Mouse (Mus musculus) kidney, postnatal 4 days (tissue): Measurements from ENCODE around the gene Plch2.
"Not testable (repeated sequence)": the region's sequence is repeated elsewhere in the genome, so short reads cannot be mapped to it uniquely, and the experiment has no call there.

Source experiments
- DNase-seq, 2 experiments: peaks; one replicate each; pipeline ENCODE4 v3.0.0; 2021; ENCODE audit warnings: mixed read lengths in 2 of 2

Gene Plch2

DNA sequence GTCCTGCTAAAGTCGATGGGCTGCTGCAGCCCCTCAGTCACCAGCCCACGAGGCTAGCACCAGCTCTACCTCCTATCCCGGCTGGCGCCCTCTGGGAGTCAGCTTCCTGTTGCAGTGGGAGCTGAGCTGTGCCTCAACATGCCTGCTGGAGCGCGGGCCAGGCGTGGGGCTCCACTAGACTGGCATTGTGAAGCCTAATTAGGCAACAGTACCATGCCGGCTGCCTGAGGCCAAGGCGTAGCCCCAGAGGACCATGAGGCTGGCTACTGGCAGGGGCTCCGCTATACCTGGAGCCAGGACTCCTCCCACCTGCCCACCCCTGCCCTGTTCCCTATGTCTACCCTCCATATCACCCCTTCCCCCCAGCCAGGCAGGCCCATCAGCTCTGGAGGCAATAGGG, at the start of gene Plch2:
TSS of gene Plch2 (minus strand) at position 61 of the 400 bp plus-strand sequence.
- no peak for DNase-seq

DNA sequence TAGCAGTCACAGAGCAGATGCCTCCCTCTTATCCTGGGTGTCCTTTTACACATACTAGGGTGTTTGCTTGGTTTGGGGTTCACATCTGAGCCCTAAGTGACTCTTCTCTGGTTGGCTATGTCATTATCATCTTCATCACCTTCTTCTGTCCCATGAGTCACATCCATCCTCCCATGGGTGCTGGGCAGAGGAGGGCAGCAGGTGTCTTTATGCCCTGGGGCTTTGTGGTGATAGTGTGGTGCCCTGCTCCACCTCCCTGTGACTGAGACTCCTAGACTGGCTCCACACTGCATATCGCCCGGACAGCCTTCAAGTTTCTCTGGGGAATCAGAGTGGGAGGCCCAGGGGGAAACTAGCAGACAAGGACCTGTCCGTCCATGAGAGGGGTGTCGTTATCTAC, 42.0 kb upstream of the Plch2 start:
- no peak for DNase-seq

DNA sequence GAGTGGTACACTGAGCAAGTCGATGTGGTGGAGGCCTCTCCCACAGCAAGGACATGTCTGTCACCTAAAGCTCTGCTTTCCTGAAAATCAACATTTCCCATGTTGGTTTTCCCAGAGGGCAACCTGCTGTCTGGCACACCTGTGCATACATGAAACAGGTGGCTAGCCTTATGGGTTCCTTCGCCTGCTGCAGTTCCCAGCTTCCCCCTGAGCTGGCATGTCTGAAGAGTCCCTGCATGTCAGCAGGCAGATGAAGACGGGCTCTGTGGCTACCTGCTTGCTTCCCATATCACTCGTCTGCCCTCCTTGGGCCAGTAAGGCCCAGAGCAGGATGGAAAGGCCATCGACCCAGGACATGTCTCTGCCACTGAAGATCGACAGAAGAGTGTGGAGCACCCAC, 40.9 kb upstream of the Plch2 start:
- DNase-seq, result no peak

DNA sequence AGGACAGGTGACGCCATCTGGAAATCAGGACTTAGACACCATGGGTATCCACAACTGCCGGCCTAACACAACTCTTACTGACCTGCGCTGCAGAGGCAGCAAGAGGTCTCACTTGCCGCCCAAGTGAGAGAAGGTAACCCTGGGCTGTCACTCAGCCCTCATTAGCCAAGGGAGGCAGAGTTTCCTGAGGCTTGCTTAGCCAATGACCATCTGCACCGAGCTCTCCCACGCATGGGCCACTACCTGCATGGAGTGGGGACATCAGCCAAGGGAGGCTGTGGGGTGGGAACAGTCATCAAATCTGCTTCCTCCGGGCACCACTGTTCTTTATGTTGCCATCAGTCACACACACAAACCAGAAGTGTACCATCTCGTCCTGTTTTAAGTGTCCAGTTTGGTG, 39.4 kb upstream of the Plch2 start:
- no peak for DNase-seq

DNA sequence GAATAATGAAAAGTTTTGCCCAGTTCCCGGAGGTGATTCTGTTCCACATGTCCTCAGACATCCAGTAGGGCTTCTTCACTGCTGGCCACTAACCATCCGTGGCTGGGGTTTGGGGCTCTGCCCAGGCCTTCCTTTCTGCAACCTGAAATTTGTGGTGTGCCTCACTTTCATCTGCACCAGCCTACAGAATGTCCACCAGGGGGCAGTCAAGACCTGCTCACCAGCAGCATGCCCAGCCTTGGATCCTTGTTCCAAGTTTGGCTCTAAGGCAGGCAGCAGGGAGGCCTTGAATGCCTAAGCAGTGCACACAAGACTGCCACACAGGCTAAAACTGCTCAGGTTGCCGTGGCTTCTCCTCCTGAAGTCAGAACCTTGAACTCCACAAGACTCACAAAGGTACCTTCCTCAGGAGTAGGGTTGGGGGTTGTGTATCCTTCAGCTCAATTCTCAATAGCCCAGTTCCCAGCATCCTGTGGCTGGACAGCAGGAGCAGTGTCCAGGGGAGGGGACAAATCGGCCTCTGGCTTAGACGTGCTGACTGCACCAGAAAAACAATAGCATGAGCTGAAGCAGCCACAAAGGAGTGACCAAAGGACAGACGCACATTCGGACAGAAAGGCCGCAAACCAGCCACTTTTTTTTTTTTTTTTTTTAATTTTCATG, 38.8 kb upstream of the Plch2 start:
- peak; percentile 88 to 92 for DNase-seq

DNA sequence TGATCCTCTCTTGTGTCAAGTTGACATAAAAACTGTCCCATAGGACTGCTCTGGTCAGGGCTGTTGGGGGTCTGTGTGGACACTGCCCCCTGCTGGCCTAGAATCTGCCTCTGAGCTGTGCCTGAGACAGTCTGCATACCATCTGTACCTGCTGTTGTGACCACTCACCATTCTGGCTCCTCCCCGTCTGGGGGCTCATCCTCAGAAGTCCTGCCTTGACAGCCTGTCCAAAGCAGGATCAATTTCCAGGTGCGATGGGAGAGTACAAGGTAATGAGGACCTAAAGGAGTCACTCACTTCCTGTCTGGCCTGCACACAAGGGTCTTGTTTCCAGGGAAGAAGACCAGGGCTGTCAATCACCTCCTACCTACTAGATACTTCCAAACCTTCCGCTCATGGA, 38.0 kb upstream of the Plch2 start:
- peak; percentile 73 to 79 for DNase-seq

DNA sequence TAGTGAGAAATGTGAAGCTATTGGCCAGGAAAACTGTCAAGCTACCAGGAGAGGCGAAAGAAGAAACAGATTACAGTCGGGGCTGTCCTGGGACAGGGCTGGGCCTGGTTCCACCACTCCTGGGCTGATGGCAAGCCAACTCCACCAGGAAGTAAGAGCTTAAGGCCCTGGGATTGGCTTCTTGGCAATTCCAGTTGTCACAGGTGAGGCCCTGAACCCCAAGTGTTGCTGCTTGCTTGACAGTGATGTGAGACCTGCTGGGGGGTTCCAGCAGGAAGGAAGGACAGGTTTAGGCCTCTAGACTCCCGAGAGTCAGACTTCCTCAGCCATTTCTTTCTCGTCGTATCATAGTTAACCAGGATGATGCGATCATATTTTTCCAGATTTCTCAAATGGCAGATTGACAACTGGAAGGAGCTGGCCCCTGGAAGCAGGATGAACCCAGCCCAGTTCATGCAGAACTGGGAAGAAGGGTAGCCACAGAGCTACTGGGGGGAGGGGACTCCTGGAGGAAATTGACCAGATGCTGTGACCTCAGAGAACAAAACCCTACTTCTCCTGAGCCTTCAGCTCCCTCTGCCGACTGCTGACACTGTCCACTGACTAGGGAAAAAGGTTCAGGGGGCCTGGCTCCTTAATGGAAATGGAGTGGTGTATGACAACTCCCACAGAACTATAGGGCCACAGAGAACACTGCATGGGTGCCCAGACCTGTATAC, 37.0 kb upstream of the Plch2 start:
- no peak for DNase-seq

DNA sequence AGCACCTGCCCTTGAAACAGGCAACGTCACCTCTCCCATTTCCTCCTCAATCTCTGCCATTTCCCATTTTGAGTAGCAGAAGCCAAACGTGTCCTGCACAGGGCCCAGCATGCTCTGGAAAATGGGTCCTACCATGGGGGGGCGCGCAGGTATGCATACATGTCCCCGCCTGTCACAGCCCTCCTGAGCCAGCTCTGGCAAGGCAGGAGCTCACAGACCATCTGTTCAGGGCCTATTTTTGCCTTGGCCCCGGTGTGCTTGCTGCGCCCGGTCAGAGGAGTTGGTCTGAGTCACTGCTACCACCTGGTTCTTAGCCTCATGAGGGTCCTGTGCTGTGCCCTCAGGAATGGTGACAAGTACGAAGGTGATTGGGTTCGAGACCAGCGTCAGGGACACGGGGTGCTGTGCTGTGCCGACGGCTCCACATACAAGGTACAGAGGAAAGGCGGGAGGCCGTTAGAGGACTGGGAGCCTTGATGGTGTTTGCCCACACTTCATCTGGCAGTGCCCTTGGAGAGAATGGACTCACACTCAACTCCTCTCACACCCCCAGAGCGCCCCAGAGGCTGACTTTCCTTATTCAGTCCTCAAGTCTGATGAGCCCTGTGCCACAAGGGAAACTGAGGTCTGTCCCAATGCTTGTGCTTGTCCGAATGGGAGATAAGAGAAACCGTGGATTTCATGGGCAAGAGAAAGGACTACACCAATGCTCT, 36.3 kb upstream of the Plch2 start:
- no peak for DNase-seq

DNA sequence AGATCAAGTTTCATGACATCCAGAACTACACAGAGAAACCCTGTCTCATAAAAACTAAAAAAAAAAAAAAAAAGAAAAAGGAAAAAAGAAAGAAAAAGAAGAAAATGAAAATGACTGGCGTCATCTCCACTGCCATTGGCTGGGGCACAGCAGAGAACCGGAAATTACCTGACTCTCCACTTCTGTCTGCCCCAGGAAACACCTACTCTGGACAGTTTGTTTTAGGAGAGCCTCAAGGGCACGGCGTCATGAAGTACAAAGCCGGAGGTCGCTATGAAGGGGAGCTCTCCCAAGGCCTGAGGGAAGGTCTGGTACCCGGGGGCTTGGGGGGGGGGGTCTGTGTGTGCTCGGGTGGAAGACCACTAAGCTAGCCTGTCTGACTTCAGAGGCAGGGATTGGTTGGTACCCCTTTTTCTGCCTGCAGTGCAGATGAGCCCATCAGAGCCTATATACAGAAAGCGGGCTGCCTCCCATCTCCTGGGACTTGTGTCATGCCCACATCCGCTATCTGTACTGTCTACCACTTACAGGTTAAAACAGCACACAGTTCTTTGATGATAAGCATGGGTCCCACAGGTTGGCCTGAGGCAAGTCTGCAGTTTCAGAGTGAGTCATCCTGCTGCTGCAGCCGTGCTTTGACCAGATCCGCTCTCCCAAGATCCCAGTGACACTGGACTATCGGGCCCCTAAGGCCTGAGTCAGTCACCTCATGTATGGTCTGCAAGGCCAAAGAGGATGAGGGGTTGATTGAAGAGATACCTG, 34.3 kb upstream of the Plch2 start:
- DNase-seq, result no peak

DNA sequence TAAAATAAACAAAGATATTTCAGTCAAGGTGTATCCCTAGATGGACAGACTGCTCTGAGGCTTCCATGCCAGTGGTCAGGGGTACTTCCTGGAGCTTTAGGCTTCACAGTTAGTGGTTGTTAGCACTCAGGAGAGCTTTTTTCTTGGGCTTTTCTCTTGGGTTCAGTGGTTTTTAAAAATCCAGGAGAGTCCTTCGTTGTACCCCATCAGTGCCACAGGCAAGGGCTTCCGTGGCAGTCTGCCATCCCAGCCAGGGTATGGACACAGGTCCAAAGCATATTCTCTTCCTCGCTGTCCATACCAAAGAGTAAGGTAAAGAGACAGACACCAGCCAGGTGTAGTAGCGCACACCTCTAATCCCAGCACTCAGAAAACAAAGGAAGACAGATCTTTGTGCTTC, 33.6 kb upstream of the Plch2 start:
- DNase-seq, result no peak

DNA sequence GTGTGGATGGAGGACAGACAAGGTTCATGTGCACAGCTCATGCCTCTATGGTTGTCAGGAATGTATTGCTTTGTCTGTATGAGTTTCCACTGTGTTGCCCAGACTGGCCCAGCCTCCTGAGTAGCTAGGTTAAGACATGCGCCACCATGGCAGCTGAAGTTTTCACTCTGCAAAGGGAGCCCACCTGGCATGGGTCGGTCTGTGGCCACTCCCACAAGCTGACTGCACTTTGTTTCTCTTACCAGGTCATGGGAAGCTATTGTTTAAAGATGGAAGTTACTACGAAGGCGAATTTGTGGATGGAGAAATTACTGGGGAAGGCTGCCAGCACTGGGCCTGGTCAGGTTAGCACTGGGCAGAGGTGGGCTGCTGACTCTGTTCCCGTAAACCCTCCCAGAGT, 32.7 kb upstream of the Plch2 start:
- DNase-seq, result no peak

DNA sequence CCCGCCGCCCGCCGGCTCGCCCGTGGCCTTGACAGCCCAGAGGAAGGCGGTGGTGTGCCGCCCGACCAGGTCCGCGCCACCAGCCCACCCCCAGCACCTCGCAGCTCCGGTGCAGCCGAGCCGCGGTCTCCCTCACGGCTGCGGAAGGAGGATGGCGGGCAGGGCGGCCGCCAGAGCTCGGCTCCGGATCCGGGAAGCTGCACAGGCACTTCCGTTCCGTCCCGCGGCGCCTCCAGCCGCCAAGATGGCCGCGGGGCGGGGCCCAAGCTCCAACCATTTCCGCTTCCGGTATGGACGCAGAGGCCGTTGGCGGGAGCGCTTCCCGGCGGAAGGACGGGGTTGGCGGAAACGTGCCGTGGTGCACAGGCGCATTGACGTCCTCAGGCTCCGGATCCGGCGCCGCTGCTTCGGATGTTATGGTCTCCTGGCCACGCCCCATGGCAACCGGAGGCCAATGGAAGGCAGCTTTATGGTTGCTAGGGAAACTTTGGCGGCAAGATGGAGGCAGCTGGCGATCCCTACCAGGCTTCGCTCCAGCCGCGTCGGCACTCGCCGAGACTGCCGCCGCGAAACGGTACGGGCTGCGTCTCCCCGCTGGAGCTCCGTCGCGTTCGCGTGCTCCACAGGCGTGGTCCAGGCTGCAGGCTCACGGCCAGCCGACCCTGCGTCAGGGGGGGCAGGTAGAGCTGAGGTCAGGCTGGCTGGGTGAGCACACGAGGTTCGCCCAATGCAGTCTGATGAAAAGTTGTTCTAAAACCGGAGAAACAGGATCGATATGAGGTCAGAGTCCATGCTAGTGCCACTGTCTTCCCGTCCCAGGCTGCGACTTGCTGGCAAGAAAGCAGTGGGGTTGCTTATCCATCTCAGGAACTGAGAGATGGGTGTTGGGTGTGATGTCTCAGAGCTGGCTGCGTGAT, 29.8 kb upstream of the Plch2 start, which contains the start of the genes Rer1 and Morn1:
TSS of gene Rer1 (minus strand) at position 275 of the 917 bp plus-strand sequence.
TSS of gene Morn1 (plus strand) at position 470 of the 917 bp plus-strand sequence.
- peak; percentile 100 for DNase-seq

DNA sequence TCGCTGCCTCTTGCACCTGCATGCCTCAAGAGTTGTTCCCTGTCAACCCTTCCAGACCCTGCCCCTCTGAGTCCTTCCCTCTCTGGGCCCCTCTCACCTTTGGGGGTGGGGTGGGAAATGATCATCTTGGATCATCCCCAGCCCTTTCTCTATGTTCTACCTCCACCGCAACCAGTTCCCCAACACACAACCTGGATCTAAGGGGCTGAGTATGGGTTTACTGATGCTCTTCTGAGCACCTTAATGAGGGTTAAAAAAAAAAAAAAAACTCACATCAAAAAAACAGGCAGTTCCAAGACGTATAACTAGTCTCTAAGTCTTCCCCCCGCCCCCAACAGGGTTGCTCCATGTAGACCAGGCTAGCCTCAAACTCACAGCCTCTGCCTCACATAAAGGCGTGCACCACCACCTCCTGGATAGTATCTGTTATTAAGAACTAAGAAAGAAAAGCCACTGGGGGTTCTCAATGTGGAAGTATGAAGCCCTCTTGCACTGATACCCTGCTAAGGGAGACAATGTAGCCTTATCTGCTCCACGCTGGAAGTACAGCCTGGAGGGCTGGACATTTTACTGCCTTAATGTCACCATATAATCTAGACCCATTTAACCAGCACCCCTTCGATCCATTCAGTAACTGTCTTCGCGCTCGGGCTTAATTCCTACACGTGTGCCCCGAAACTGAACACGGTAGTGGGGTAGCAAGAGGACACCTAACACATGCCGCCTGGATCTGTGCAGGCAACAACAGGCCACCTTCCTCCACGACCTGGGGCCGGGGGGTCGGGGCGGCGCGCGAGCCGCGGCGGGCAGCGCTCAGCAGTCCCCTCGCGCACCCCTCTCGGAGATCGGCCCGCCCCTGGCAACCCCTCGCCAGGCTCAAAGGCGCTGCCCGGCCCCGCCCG, 28.9 kb upstream of the Plch2 start:
- DNase-seq, result peak in 1 of 2 experiments; percentile 17

DNA sequence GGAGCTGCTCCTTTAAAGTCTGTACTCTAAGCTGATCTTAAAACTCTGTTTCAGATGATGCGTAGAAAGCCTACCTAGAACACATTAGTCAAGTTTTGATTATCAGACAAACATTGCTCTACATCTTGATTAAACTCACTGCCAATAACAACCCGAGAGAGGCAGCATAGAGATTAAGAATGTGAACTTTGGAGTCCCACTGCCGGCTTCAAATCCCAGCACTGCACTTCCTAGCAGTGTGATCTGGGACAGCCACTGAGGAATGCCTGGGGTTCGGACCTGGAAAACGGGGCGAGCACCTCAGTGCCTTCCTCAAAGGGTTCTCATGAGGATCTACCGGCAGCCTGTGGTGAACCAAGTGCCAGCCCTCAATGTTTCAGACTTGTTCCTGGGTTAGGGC, 27.8 kb upstream of the Plch2 start:
- DNase-seq, result no peak

DNA sequence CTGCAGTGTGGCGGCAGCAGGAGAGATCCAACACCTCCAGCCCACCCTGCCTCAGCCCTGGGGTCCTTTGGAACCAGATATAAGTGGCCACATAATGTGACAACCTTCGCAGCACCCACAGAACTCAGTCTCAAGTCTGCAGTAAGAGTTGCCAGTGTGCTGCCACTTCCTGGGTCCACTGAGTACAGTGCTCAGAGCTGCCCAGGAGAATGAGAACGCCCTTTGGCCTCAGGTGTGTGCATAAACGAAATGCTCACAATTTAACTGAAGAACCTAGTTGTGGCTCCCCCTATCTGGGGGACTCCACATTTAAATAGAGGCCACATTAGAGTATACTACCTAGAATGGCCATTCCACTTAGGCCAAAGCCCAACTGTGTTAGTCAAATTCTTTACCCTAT, 27.0 kb upstream of the Plch2 start:
- DNase-seq, result peak in 1 of 2 experiments; percentile 19

DNA sequence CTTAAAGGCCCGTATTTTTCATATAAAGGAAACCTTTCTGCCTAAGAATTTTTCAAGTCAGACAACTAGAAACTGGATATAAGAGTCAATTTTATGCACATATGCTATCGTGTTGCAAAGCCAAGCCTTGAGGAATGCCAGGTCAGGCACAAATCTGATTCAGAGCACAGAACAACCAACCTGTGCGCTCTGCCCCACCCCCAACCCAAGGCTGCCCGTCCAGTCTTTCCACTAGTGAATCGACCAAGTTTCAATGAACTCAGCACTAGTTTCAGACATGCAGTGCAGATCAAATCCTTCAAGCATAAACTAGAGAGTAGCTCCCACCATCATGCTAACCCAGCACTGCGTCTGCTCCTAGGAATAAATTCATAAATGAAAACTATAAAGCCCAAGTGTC, 23.1 kb upstream of the Plch2 start:
- peak; percentile 54 to 59 for DNase-seq

DNA sequence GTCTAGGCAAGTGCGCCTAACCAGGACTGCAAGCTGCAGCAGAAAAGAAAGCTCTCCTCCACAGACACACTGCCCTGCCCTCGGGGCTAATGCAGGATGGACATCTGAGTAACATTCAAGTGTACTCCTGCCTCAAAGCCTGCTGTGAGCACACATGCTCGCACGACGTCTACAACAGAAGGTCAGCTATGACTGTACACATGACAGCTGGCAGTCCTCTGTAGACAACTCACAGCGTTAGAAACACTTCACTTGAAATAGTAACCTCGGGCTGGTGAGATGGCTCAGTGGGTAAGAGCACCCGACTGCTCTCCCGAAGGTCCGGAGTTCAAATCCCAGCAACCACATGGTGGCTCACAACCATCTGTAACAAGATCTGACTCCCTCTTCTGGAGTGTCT, 22.2 kb upstream of the Plch2 start:
- DNase-seq, result not testable (repeated sequence)

DNA sequence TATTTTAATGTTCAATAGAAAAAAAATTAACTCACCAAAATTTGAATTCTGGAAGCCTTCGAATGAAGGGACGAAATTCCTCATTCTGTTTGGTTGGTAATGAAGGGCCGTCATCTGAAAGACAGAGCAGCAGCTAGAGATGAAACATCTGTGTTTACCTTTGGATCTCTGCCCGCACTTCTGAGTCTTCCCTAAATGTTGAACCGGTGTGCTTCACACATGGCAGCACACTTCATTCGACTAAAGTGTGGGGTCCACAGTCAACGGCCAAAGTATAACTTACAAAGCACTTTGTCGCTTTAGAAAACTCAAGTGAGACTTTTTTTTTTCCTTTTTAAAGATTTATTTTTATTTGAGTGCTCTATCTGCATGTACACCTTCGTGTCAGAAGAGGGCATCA, 20.1 kb upstream of the Plch2 start:
- no peak for DNase-seq

DNA sequence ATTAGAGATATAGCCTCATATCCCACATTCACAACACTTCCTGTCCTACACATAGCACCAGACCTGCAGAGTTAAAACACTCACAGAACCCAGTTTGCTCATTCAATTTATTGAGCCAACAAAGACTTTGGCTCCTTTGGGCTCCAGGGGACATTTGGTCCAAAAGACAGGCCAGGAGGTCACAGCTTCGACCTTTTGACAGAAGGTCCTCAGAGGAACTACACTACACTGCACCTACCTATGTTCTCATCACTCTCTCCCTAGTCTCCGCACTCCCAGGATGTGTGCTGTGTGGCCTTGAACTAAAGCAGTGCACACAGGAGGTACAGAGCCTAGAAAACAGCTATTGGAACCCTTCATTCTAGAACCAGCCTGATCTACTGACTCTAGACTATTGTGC, 19.2 kb upstream of the Plch2 start:
- no peak for DNase-seq

DNA sequence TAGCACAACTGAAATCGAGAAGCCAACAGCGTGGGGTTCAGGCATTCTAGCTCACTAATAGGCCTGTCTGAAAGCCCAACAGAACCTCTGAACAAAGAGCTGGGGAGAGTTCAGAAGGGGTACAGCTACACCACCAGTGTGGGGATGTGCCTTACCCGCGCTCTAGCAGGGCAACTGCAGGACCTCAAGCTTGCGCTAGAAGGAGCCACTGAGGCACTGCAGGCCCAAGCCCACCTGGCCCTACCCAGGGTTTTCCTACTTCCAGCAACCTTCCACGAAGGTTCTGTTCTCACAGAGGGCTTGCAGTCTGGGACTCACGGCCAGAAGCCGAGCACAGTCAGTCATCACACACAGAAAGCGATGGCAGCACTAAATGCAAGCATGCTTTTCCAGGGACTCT, 18.6 kb upstream of the Plch2 start:
- no peak for DNase-seq

DNA sequence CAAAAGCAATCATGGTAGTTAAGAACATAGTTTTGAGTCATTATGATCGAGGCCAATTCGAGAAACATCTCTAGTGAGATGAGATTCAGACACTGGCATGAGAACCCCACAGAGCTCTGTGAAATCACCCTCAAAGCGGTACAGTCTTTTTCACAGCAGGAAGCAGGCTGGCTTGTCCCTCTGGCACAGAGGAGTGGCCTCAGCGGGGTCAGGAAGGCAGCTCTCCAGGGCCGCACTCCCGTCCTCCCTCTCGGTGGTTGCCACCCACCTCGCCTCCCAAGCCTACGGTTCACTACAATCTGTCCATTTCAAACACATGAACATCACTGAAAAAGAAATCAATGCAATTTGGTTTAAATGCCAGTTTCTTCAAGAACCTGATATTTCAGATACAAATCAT, 17.8 kb upstream of the Plch2 start:
- no peak for DNase-seq
